Comparison of ENCODE assay signal across 7 mouse cellular contexts in the genomic region with DNA sequence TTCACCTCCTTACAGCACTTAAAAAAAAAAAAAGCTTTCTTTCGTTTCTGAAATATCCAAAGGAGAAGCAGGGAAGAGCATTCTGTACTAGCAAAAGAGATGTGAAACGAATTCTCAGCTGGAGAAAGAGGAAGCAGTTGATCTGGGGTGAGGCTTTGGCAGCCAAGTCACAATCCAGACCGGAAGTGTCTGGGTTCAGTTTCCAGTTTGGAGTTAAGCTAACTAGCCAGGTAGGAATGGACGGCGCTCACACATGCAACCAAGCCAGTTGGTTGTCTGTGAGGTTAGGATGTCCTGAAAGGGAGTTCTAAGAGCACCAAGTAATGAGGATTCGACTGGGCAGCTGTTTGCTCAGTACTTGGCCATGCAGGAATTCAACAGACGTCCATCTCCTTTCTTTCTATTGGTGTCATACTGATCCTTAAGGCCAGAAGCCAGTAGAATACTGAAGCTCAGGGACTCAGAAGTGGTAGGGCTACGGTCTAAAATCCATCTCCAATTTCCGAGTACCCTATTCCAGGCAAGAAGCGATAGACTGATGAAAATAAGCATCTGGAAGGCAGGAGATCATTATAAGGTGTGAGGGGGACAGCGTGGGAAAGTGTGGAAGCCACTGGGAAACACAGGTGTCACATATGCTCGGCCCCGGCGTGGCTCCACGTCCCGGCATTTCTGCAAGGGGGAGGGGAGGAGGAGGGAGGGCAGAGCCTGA. TPM values are rescaled to one million over a fixed set of nuclear protein-coding genes. Genes with fewer than 3 reads are reported as not detected.
DNase-seq lines count a peak whose midpoint lies in the region; TF ChIP-seq lines count a peak whose summit lies in the region.

No protein-coding gene starts in this region.

- TF ChIP-seq EP300 in heart, adult 2 months (IDR thresholded peaks at IDR 0.05; ENCODE audit: insufficient read depth, low read depth, low read length), result peak; percentile 20; the same call in 1 of the 2 replicates

- peaks cover 11% of the 10 kb centered on the region; the same call in 1 of the 2 replicates for H3K36me3 ChIP-seq in E14TG2a.4 (ENCODE audit: insufficient read depth, low read length)
- no peaks in the 10 kb centered on the region; the same call in none of the 2 replicates for H3K36me3 ChIP-seq in heart, adult 2 months (ENCODE audit: control insufficient read depth, insufficient read depth, low read length)
- no peaks in the 10 kb centered on the region for H3K36me3 ChIP-seq in kidney, adult 2 months (ENCODE audit: control insufficient read depth, insufficient read depth, low read length)
- peaks cover 4% of the 10 kb centered on the region; the same call in 1 of the 2 replicates for H3K36me3 ChIP-seq in small intestine, adult 2 months (ENCODE audit: control insufficient read depth, insufficient read depth, low read length)

- peak; percentile 60 to 66 for DNase-seq in heart, adult 2 months
- peak; percentile 59 for DNase-seq in kidney, adult 2 months
- DNase-seq in lung, postnatal 14 days, result peak; percentile 31
- no peak for DNase-seq in adrenal gland, adult 8-10 months

- no peak for TF ChIP-seq POLR2A in bone marrow, adult 2 months (IDR thresholded peaks at IDR 0.05; ENCODE audit: borderline replicate concordance, control insufficient read depth, low read depth, low read length)
- TF ChIP-seq POLR2A in heart, adult 2 months (IDR thresholded peaks at IDR 0.05; ENCODE audit: insufficient read depth, low read depth, low read length), result peak; percentile 70
- no peak for TF ChIP-seq POLR2A in kidney, adult 2 months (IDR thresholded peaks at IDR 0.05; ENCODE audit: low read depth, low read length)
- no peak for TF ChIP-seq POLR2A in small intestine, adult 2 months (IDR thresholded peaks at IDR 0.05; ENCODE audit: low read depth, low read length)

- intact Hi-C loops in heart, adult 2 months (cut with DNase I), result loop anchor here (1.0 to 5.0 kb wide), 4 partner anchors 12 to 130 kb away; a partner anchor contains a TSS

- no peaks in the 10 kb centered on the region for H3K79me2 ChIP-seq in heart, adult 2 months (replicated peaks; ENCODE audit: control insufficient read depth, insufficient read depth, low read length)

- no peaks in the 10 kb centered on the region for H3K9me3 ChIP-seq in E14TG2a.4 (ENCODE audit: low read length)

- peaks cover 17% of the 10 kb centered on the region for H3K4me1 ChIP-seq in E14TG2a.4 (replicated peaks; ENCODE audit: low read depth, low read length)
- peaks cover 2% of the 10 kb centered on the region; the same call in 1 of the 2 replicates for H3K4me1 ChIP-seq in bone marrow, adult 2 months (ENCODE audit: control insufficient read depth, insufficient read depth, low read length)
- peaks cover 8% of the 10 kb centered on the region for H3K4me1 ChIP-seq in heart, adult 2 months (ENCODE audit: control insufficient read depth, insufficient read depth, low read length)
- peaks cover 8% of the 10 kb centered on the region; the same call in 1 of the 2 replicates for H3K4me1 ChIP-seq in kidney, adult 2 months (ENCODE audit: control insufficient read depth, insufficient read depth, low read length)
- H3K4me1 ChIP-seq in small intestine, adult 2 months (ENCODE audit: control insufficient read depth, insufficient read depth, insufficient read length, low read length), result peaks cover 15% of the 10 kb centered on the region

- TF ChIP-seq CTCF in E14TG2a.4 (conservative IDR thresholded peaks at IDR 0.05; ENCODE audit: low read length), result no peak
- no peak for TF ChIP-seq CTCF in bone marrow, adult 2 months (IDR thresholded peaks at IDR 0.05; ENCODE audit: control insufficient read depth, insufficient read depth, low read length)
- no peak for TF ChIP-seq CTCF in heart, adult 2 months (IDR thresholded peaks at IDR 0.05)
- TF ChIP-seq CTCF in kidney, adult 2 months (conservative IDR thresholded peaks at IDR 0.05; ENCODE audit: insufficient read depth, insufficient read length, low read depth, low read length), result no peak
- no peak for TF ChIP-seq CTCF in small intestine, adult 2 months (IDR thresholded peaks at IDR 0.05; ENCODE audit: extremely low read depth, insufficient read length, insufficient replicate concordance, low read depth, low read length)

- peak overlapping the region; percentile 84 for H3K4me3 ChIP-seq in E14TG2a.4 (replicated peaks; ENCODE audit: low read length)
- peak overlapping the region; percentile 84 for H3K4me3 ChIP-seq in bone marrow, adult 2 months (replicated peaks; ENCODE audit: control insufficient read depth, low read depth, low read length)
- H3K4me3 ChIP-seq in heart, adult 2 months, result peak overlapping the region; percentile 75
- H3K4me3 ChIP-seq in kidney, adult 2 months (ENCODE audit: insufficient read depth, low read depth, low read length), result peak overlapping the region; percentile 73
- peak overlapping the region; percentile 76 for H3K4me3 ChIP-seq in small intestine, adult 2 months (ENCODE audit: low read depth, low read length)

- 0 out of 2 replicates have a peak, but pooled peaks cover 3% of the 10 kb centered on the region for H3K27me3 ChIP-seq in E14TG2a.4 (ENCODE audit: insufficient read depth, low read length)
- H3K27me3 ChIP-seq in heart, adult 2 months (ENCODE audit: control insufficient read depth, insufficient read depth, low read length), result no peaks in the 10 kb centered on the region
- H3K27me3 ChIP-seq in kidney, adult 2 months (replicated peaks; ENCODE audit: control insufficient read depth, insufficient read depth, low read length), result no peaks in the 10 kb centered on the region
- H3K27me3 ChIP-seq in small intestine, adult 2 months (ENCODE audit: control insufficient read depth, insufficient read depth, low read length), result no peaks in the 10 kb centered on the region

- peak overlapping the region; percentile 91 for H3K9ac ChIP-seq in heart, adult 2 months (ENCODE audit: low read depth, low read length)

- 2% methylated on average over 16 of the region's 16 CpGs for WGBS in bone marrow, adult 2 months
- 8% methylated on average over 16 of the region's 16 CpGs for WGBS in heart, adult 2 months
- WGBS in kidney, adult 2 months, result 10% methylated on average over 16 of the region's 16 CpGs
- 2% methylated on average over 16 of the region's 16 CpGs for WGBS in small intestine, adult 2 months

- H3K27ac ChIP-seq in bone marrow, adult 2 months (ENCODE audit: control insufficient read depth, insufficient read depth, low read depth, low read length, poor library complexity), result peak overlapping the region; percentile 82
- H3K27ac ChIP-seq in heart, adult 2 months, result peak overlapping the region; percentile 97
- peak overlapping the region; percentile 72 for H3K27ac ChIP-seq in kidney, adult 2 months (ENCODE audit: insufficient read depth, low read depth, low read length)
- peak overlapping the region; percentile 83 for H3K27ac ChIP-seq in small intestine, adult 2 months (ENCODE audit: insufficient read depth, low read depth, low read length)

RNA-seq across cellular contexts. Expression of a gene that starts 13.0 kb away (rescaled TPM):
- polyA plus RNA-seq in bone marrow, adult 2 months (2011; ENCODE audit: insufficient read depth, insufficient read length, low replicate concordance, missing spikeins), result 113 and 149 TPM in 2 replicates
- total RNA-seq in heart, adult 2 months (2021), result 10 to 100 TPM; 37.4 to 39.8 TPM
- 43.1 and 44.7 TPM in 2 replicates for polyA plus RNA-seq in heart, adult 2 months (2012; rRNA removed)
- polyA plus RNA-seq in kidney, adult 2 months (2012; rRNA removed), result 56.5 and 75.2 TPM in 2 replicates
- 42.3 and 77.4 TPM in 2 replicates for polyA plus RNA-seq in small intestine, adult 2 months (2012; rRNA removed)
- total RNA-seq in adrenal gland, adult 8-10 months (2022), result 100 to 1,000 TPM in 2 of 4 experiments, 10 to 100 TPM in 2; 68.1 to 117 (median 94.5) TPM

RNA-seq across cellular contexts. Expression of a gene that starts 25.2 kb away (rescaled TPM):
- 39.9 and 76.2 TPM in 2 replicates for polyA plus RNA-seq in bone marrow, adult 2 months (2011; ENCODE audit: insufficient read depth, insufficient read length, low replicate concordance, missing spikeins)
- total RNA-seq in heart, adult 2 months (2021), result 10 to 100 TPM in 1 of 2 experiments, 1 to 10 TPM in 1; 8.6 to 12.0 TPM
- 27.1 and 33.6 TPM in 2 replicates for polyA plus RNA-seq in heart, adult 2 months (2012; rRNA removed)
- polyA plus RNA-seq in kidney, adult 2 months (2012; rRNA removed), result 90.8 and 113 TPM in 2 replicates
- 51.5 and 143 TPM in 2 replicates for polyA plus RNA-seq in small intestine, adult 2 months (2012; rRNA removed)
- 10 to 100 TPM; 29.4 to 48.6 (median 37.2) TPM for total RNA-seq in adrenal gland, adult 8-10 months (2022)

RNA-seq across cellular contexts. Expression of a gene that starts 31.1 kb away (rescaled TPM):
- 4.0 and 17.3 TPM in 2 replicates for polyA plus RNA-seq in bone marrow, adult 2 months (2011; ENCODE audit: insufficient read depth, insufficient read length, low replicate concordance, missing spikeins)
- total RNA-seq in heart, adult 2 months (2021), result 1 to 10 TPM; 6.7 TPM
- 12.7 and 13.7 TPM in 2 replicates for polyA plus RNA-seq in heart, adult 2 months (2012; rRNA removed)
- polyA plus RNA-seq in kidney, adult 2 months (2012; rRNA removed), result 21.4 and 21.9 TPM in 2 replicates
- polyA plus RNA-seq in small intestine, adult 2 months (2012; rRNA removed), result 9.1 and 18.8 TPM in 2 replicates
- 10 to 100 TPM; 20.9 to 35.2 (median 33.6) TPM for total RNA-seq in adrenal gland, adult 8-10 months (2022)

RNA-seq across cellular contexts. Expression of a gene that starts 35.4 kb away (rescaled TPM):
- 38.1 and 59.7 TPM in 2 replicates for polyA plus RNA-seq in bone marrow, adult 2 months (2011; ENCODE audit: insufficient read depth, insufficient read length, low replicate concordance, missing spikeins)
- total RNA-seq in heart, adult 2 months (2021), result 10 to 100 TPM; 16.8 to 18.3 TPM
- 25.9 and 29.6 TPM in 2 replicates for polyA plus RNA-seq in heart, adult 2 months (2012; rRNA removed)
- polyA plus RNA-seq in kidney, adult 2 months (2012; rRNA removed), result 39.6 and 47.0 TPM in 2 replicates
- polyA plus RNA-seq in small intestine, adult 2 months (2012; rRNA removed), result 16.5 and 42.8 TPM in 2 replicates
- 10 to 100 TPM; 42.7 to 56.2 (median 48.0) TPM for total RNA-seq in adrenal gland, adult 8-10 months (2022)

RNA-seq across cellular contexts. Expression of a gene that starts 35.8 kb away (rescaled TPM):
- polyA plus RNA-seq in bone marrow, adult 2 months (2011; ENCODE audit: insufficient read depth, insufficient read length, low replicate concordance, missing spikeins), result 77.2 and 107 TPM in 2 replicates
- 1 to 10 TPM; 5.7 to 6.3 TPM for total RNA-seq in heart, adult 2 months (2021)
- polyA plus RNA-seq in heart, adult 2 months (2012; rRNA removed), result 3.6 and 4.4 TPM in 2 replicates
- 4.2 and 6.6 TPM in 2 replicates for polyA plus RNA-seq in kidney, adult 2 months (2012; rRNA removed)
- polyA plus RNA-seq in small intestine, adult 2 months (2012; rRNA removed), result 1.3 and 3.6 TPM in 2 replicates
- 10 to 100 TPM in 3 of 4 experiments, 1 to 10 TPM in 1; 8.7 to 21.8 (median 15.2) TPM for total RNA-seq in adrenal gland, adult 8-10 months (2022)
